Mouse (Mus musculus) heart, postnatal 4 days (tissue): ENCODE data around the gene Ncln. TPM values are rescaled to one million over a fixed set of nuclear protein-coding genes. Genes with fewer than 3 reads are reported as not detected.
"Not testable (repeated sequence)": the region's sequence is repeated elsewhere in the genome, so short reads cannot be mapped to it uniquely, and the experiment has no call there.

Experiments
- DNase-seq: peaks from one replicate; pipeline ENCODE4 v3.0.0; 2021
- microRNA-seq, 2 experiments: library from miRNA; unstranded; fragments of <30 nt; microRNA quantifications; one replicate each; pipeline ENCODE4 v1.2.0; 2021 to 2022
- total RNA-seq, 2 experiments: library from RNA; stranded (reverse); gene quantifications; 2 replicates each; pipeline ENCODE4 v1.2.3; 2021

The Ncln gene
- total RNA-seq, 2 experiments from 2014 or later = 57.1 to 62.3 TPM

- DNase-seq = no peak
Observed at GRCm38 (mm10) chr10:81460951-81461350, 35.2 kb downstream of the Ncln start.

- DNase-seq = peak; percentile 6
Observed at GRCm38 (mm10) chr10:81460471-81460870, 35.7 kb downstream of the Ncln start.

- DNase-seq = no peak
Observed at GRCm38 (mm10) chr10:81459399-81459798, 36.8 kb downstream of the Ncln start.

- DNase-seq = peak; percentile 2
Observed at GRCm38 (mm10) chr10:81458267-81458666, 37.9 kb downstream of the Ncln start.

GRCm38 (mm10) chr10:81457624-81458023 is 38.6 kb downstream of the Ncln start:
- peak; percentile 2 for DNase-seq

- DNase-seq = peak; percentile 4
Observed at GRCm38 (mm10) chr10:81456983-81457563, 39.1 kb downstream of the Ncln start.

GRCm38 (mm10) chr10:81455181-81455895 is 40.9 kb downstream of the Ncln start, which contains the start of gene Nfic:
Gene Nfic, minus strand, starts transcription at chr10:81455635.
- DNase-seq = peak; percentile 4

- DNase-seq = peak; percentile 3
Observed at GRCm38 (mm10) chr10:81454106-81454505, 42.1 kb downstream of the Ncln start.

- no peak for DNase-seq
Observed at GRCm38 (mm10) chr10:81452947-81453288, 43.3 kb downstream of the Ncln start.

GRCm38 (mm10) chr10:81452237-81452946 is 43.8 kb downstream of the Ncln start:
- DNase-seq = peak; percentile 7

GRCm38 (mm10) chr10:81451365-81451745 is 44.8 kb downstream of the Ncln start:
- peak; percentile 3 for DNase-seq

- peak; percentile 5 for DNase-seq
Observed at GRCm38 (mm10) chr10:81450641-81451364, 45.4 kb downstream of the Ncln start.

GRCm38 (mm10) chr10:81450140-81450539 is 46.1 kb downstream of the Ncln start:
- DNase-seq = peak; percentile 92

GRCm38 (mm10) chr10:81445516-81445915 is 50.7 kb downstream of the Ncln start:
- not testable (repeated sequence) for DNase-seq

- DNase-seq = no peak
Observed at GRCm38 (mm10) chr10:81441019-81441418, 55.2 kb downstream of the Ncln start.

Small RNA genes lying within 50 kb of the gene (microRNA-seq; reads per million reads assigned to microRNA genes)
- gene Gm25595 = 0 reads per million in 2 experiments

Other genes with a start within 250 kb of the Ncln start
- gene Matk, start 243.5 kb downstream of the Ncln start, total RNA-seq = under 1 TPM; 0.21 to 0.56 TPM
- gene Mrpl54, start 229.5 kb downstream of the Ncln start, total RNA-seq = 100 to 1,000 TPM; 118 to 125 TPM
- gene Apba3, start 229.4 kb downstream of the Ncln start, total RNA-seq = 10 to 100 TPM; 49.0 to 53.0 TPM
- gene Tjp3, start 204.8 kb downstream of the Ncln start, total RNA-seq = under 1 TPM in 1 of 2 experiments, not detected in 1; 0.50 TPM
- gene Pip5k1c, start 203.4 kb downstream of the Ncln start, total RNA-seq = 10 to 100 TPM; 52.0 to 55.4 TPM
- gene Cactin, start 175.3 kb downstream of the Ncln start, total RNA-seq = 10 to 100 TPM; 20.7 to 21.0 TPM
- gene Tbxa2r, start 167.7 kb downstream of the Ncln start, total RNA-seq = 1 to 10 TPM; 5.5 to 5.6 TPM
- 1 to 10 TPM; 2.2 to 3.3 TPM for gene Gipc3, start 153.1 kb downstream of the Ncln start, total RNA-seq
- gene Hmg20b, start 145.9 kb downstream of the Ncln start, total RNA-seq = 100 to 1,000 TPM; 107 to 113 TPM
- 10 to 100 TPM; 12.1 to 13.5 TPM for gene Mfsd12, start 138.9 kb downstream of the Ncln start, total RNA-seq
- gene 4930404N11Rik, start 130.6 kb downstream of the Ncln start, total RNA-seq = 1 to 10 TPM in 1 of 2 experiments, under 1 TPM in 1; 0.63 to 2.0 TPM
- 10 to 100 TPM; 55.4 to 56.8 TPM for gene Fzr1, start 117.9 kb downstream of the Ncln start, total RNA-seq
- 10 to 100 TPM; 52.9 to 55.9 TPM for gene Dohh, start 112.0 kb downstream of the Ncln start, total RNA-seq
- under 1 TPM; 0.55 to 0.70 TPM for gene Gm48551, start 111.9 kb downstream of the Ncln start, total RNA-seq
- gene Gm48552, start 107.4 kb downstream of the Ncln start, total RNA-seq = under 1 TPM; 0.72 to 0.98 TPM
- 1 to 10 TPM; 1.9 to 2.4 TPM for gene Smim24, start 103.3 kb downstream of the Ncln start, total RNA-seq
- gene Nfic, start 40.8 kb downstream of the Ncln start, total RNA-seq = 100 to 1,000 TPM; 125 to 130 TPM
- gene Celf5, start 13.7 kb downstream of the Ncln start, total RNA-seq = under 1 TPM; 0.09 to 0.33 TPM
- under 1 TPM; 0.50 to 0.57 TPM for gene S1pr4, start 3.7 kb upstream of the Ncln start, total RNA-seq
- gene Gna15, start 27.8 kb upstream of the Ncln start, total RNA-seq = under 1 TPM; 0.48 to 0.56 TPM
- gene Gna11, start 48.8 kb upstream of the Ncln start, total RNA-seq = 10 to 100 TPM; 58.5 to 62.7 TPM
- gene Aes, start 63.1 kb upstream of the Ncln start, total RNA-seq = 100 to 1,000 TPM; 821 to 843 TPM
- 10 to 100 TPM; 15.3 to 17.1 TPM for gene Tle2, start 78.2 kb upstream of the Ncln start, total RNA-seq
- 10 to 100 TPM in 1 of 2 experiments, 1 to 10 TPM in 1; 7.2 to 10.6 TPM for gene Tle6, start 104.7 kb upstream of the Ncln start, total RNA-seq
- gene BC025920, start 109.9 kb upstream of the Ncln start, total RNA-seq = 1 to 10 TPM; 1.2 to 1.3 TPM
- gene Sirt6, start 131.4 kb upstream of the Ncln start, total RNA-seq = 10 to 100 TPM; 16.8 to 17.0 TPM
- gene Ankrd24, start 132.1 kb upstream of the Ncln start, total RNA-seq = 10 to 100 TPM; 14.5 to 16.0 TPM
- 1 to 10 TPM; 2.9 to 3.5 TPM for gene Gm10778, start 152.7 kb upstream of the Ncln start, total RNA-seq
- gene Zfp433, start 208.4 kb upstream of the Ncln start, total RNA-seq = 1 to 10 TPM; 8.5 to 9.2 TPM